Mouse (Mus musculus) midbrain, embryonic 10.5 days (tissue): ENCODE data around the gene Chad. TPM values are rescaled to one million over a fixed set of nuclear protein-coding genes. Genes with fewer than 3 reads are reported as not detected.

ENCODE experiments used
- DNase-seq: peaks from one replicate; pipeline ENCODE4 v3.0.0-alpha.2; 2017; ENCODE audit warnings: low spot score
- H3K27ac ChIP-seq: fragments of 300-500 bp; sonication (generic); replicated peaks from 2 replicates; pipeline ENCODE4 v1.5.1; 2016; ENCODE audit warnings: mild to moderate bottlenecking
- H3K27me3 ChIP-seq: fragments of 300-500 bp; sonication (generic); 2 replicates; pipeline ENCODE4 v1.6.1; 2016; ENCODE audit warnings: low read depth, mild to moderate bottlenecking; ENCODE audit not compliant: poor library complexity, severe bottlenecking
- H3K36me3 ChIP-seq: fragments of 300-500 bp; sonication (generic); 2 replicates; pipeline ENCODE4 v1.6.1; 2016; ENCODE audit warnings: mild to moderate bottlenecking, moderate library complexity
- H3K4me1 ChIP-seq: fragments of 300-500 bp; sonication (generic); 2 replicates; pipeline ENCODE4 v1.6.1; 2016
- H3K4me3 ChIP-seq: fragments of 300-500 bp; sonication (generic); 2 replicates; pipeline ENCODE4 v1.5.1; 2016; ENCODE audit warnings: mild to moderate bottlenecking, moderate library complexity
- H3K9me3 ChIP-seq: fragments of 300-500 bp; sonication (generic); replicated peaks from 2 replicates; pipeline ENCODE4 v1.6.1; 2016; ENCODE audit warnings: mild to moderate bottlenecking
- WGBS: fragments of 180-500 bp; shearing (Covaris S2); methylation state at CpG from one replicate; pipeline ENCODE4 v1.1.7; 2016; 5-methylcytosine and 5-hydroxymethylcytosine counted together
- polyA plus RNA-seq: library from polyadenylated mRNA; unstranded; fragments of >200 nt; fragmentation: Nextera tagmentation; extraction: Ambion mirVana; gene quantifications from 2 replicates; pipeline ENCODE4 v1.2.1, GENCODE M21; 2016

Gene Chad
- polyA plus RNA-seq, 1 experiment from 2014 or later: 0.39 TPM

GRCm38 (mm10) chr11:94547271-94547670, 17.6 kb upstream of the Chad start:
- no peak overlapping the region for H3K27ac ChIP-seq
- no peaks in the 10 kb centered on the region for H3K27me3 ChIP-seq
- H3K4me1 ChIP-seq: peaks cover 26% of the 10 kb centered on the region
- peaks cover 13% of the 10 kb centered on the region for H3K36me3 ChIP-seq
- H3K4me3 ChIP-seq: no peak overlapping the region
- no peak for DNase-seq
- H3K9me3 ChIP-seq: no peaks in the 10 kb centered on the region; the same call in 1 of the 2 replicates
- WGBS: 92% methylated on average over 6 of the region's 6 CpGs

- Histone ChIP-seq H3K4me1 (peaks cover 26% of the 10 kb centered on the region), H3K36me3 (peaks cover 3% of the 10 kb centered on the region; the same call in 1 of the 2 replicates), H3K27ac (peak overlapping the region; percentile 94), H3K4me3 (peak overlapping the region; percentile 69), H3K9me3 (no peaks in the 10 kb centered on the region; the same call in 1 of the 2 replicates), H3K27me3 (no peaks in the 10 kb centered on the region)
- peak; percentile 49 for DNase-seq
- WGBS: 15% methylated on average over 24 of the region's 24 CpGs
Observed at GRCm38 (mm10) chr11:94548041-94548784, 16.6 kb upstream of the Chad start.

- Histone ChIP-seq H3K9me3 (no peaks in the 10 kb centered on the region; the same call in 1 of the 2 replicates), H3K36me3 (no peaks in the 10 kb centered on the region), H3K27me3 (no peaks in the 10 kb centered on the region), H3K4me3 (peak within 1 kb of the TSS; percentile 69), H3K27ac (peak within 1 kb of the TSS; percentile 94), H3K4me1 (peaks cover 25% of the 10 kb centered on the region)
- peak; percentile 90 for DNase-seq
- WGBS: 5% methylated on average over 49 of the region's 49 CpGs
Observed at GRCm38 (mm10) chr11:94548888-94549690, 15.8 kb upstream of the Chad start, which contains the start of gene Rsad1. Rsad1 (minus strand) TSS chr11:94549255.

- 80% methylated on average over 10 of the region's 10 CpGs for WGBS
- Histone ChIP-seq H3K27me3 (no peaks in the 10 kb centered on the region), H3K4me1 (peaks cover 18% of the 10 kb centered on the region), H3K4me3 (peak overlapping the region; percentile 69; the same call in 1 of the 2 replicates), H3K27ac (no peak overlapping the region), H3K9me3 (no peaks in the 10 kb centered on the region; the same call in 1 of the 2 replicates), H3K36me3 (no peaks in the 10 kb centered on the region)
- no peak for DNase-seq
Observed at GRCm38 (mm10) chr11:94549691-94550441, 15.0 kb upstream of the Chad start.

- Histone ChIP-seq H3K9me3 (no peaks in the 10 kb centered on the region; the same call in 1 of the 2 replicates), H3K27ac (no peak overlapping the region), H3K4me3 (no peak overlapping the region), H3K36me3 (no peaks in the 10 kb centered on the region), H3K27me3 (no peaks in the 10 kb centered on the region), H3K4me1 (peaks cover 17% of the 10 kb centered on the region)
- 90% methylated on average over 5 of the region's 5 CpGs for WGBS
- DNase-seq: no peak
Observed at GRCm38 (mm10) chr11:94550442-94550744, 14.5 kb upstream of the Chad start.

- Histone ChIP-seq H3K4me1 (peaks cover 6% of the 10 kb centered on the region), H3K36me3 (peaks cover 12% of the 10 kb centered on the region), H3K4me3 (no peak overlapping the region), H3K9me3 (no peaks in the 10 kb centered on the region), H3K27ac (peak overlapping the region; percentile 74), H3K27me3 (peaks cover 7% of the 10 kb centered on the region)
- 79% methylated on average over 3 of the region's 3 CpGs for WGBS
- no peak for DNase-seq
Observed at GRCm38 (mm10) chr11:94558226-94558625, 6.6 kb upstream of the Chad start.

- WGBS: 94% methylated on average over 5 of the region's 5 CpGs
- no peak for DNase-seq
- peaks cover 13% of the 10 kb centered on the region for H3K36me3 ChIP-seq
- H3K27me3 ChIP-seq: peaks cover 51% of the 10 kb centered on the region
- H3K9me3 ChIP-seq: no peaks in the 10 kb centered on the region
- H3K4me1 ChIP-seq: peaks cover 21% of the 10 kb centered on the region
- H3K27ac ChIP-seq: no peak overlapping the region
- no peak overlapping the region for H3K4me3 ChIP-seq
Observed at GRCm38 (mm10) chr11:94563383-94563782, 1.5 kb upstream of the Chad start.

GRCm38 (mm10) chr11:94563821-94564220, 1.0 kb upstream of the Chad start:
- H3K4me1 ChIP-seq: peaks cover 21% of the 10 kb centered on the region
- DNase-seq: no peak
- H3K4me3 ChIP-seq: peak overlapping the region; percentile 42
- peak overlapping the region; percentile 67; the same call in 1 of the 2 replicates for H3K27ac ChIP-seq
- peaks cover 51% of the 10 kb centered on the region for H3K27me3 ChIP-seq
- H3K9me3 ChIP-seq: no peaks in the 10 kb centered on the region
- 53% methylated on average over 5 of the region's 5 CpGs for WGBS
- H3K36me3 ChIP-seq: peaks cover 13% of the 10 kb centered on the region

- DNase-seq: no peak
- Histone ChIP-seq H3K36me3 (peaks cover 14% of the 10 kb centered on the region), H3K27ac (no peak overlapping the region), H3K9me3 (no peaks in the 10 kb centered on the region), H3K4me3 (peak overlapping the region; percentile 42), H3K27me3 (peaks cover 51% of the 10 kb centered on the region), H3K4me1 (peaks cover 21% of the 10 kb centered on the region)
- WGBS: 9% methylated on average over 16 of the region's 16 CpGs
Observed at GRCm38 (mm10) chr11:94565151-94565479, 268 bp downstream of the Chad start.

GRCm38 (mm10) chr11:94566534-94566933, 1.7 kb downstream of the Chad start:
- H3K4me3 ChIP-seq: no peak overlapping the region
- WGBS: 79% methylated on average over 6 of the region's 6 CpGs
- no peak overlapping the region for H3K27ac ChIP-seq
- peaks cover 51% of the 10 kb centered on the region for H3K27me3 ChIP-seq
- H3K36me3 ChIP-seq: peaks cover 14% of the 10 kb centered on the region
- peaks cover 30% of the 10 kb centered on the region for H3K4me1 ChIP-seq
- H3K9me3 ChIP-seq: no peaks in the 10 kb centered on the region
- DNase-seq: no peak

GRCm38 (mm10) chr11:94567326-94567725, 2.5 kb downstream of the Chad start:
- no peak for DNase-seq
- H3K27me3 ChIP-seq: peaks cover 51% of the 10 kb centered on the region
- H3K4me1 ChIP-seq: peaks cover 30% of the 10 kb centered on the region
- no peaks in the 10 kb centered on the region for H3K9me3 ChIP-seq
- H3K4me3 ChIP-seq: no peak overlapping the region
- peaks cover 14% of the 10 kb centered on the region for H3K36me3 ChIP-seq
- H3K27ac ChIP-seq: no peak overlapping the region
- 96% methylated on average over 7 of the region's 7 CpGs for WGBS

GRCm38 (mm10) chr11:94570612-94571011, 5.8 kb downstream of the Chad start:
- Histone ChIP-seq H3K27ac (no peak overlapping the region), H3K9me3 (no peaks in the 10 kb centered on the region), H3K27me3 (peaks cover 20% of the 10 kb centered on the region), H3K4me1 (peaks cover 9% of the 10 kb centered on the region), H3K4me3 (no peak overlapping the region), H3K36me3 (peaks cover 14% of the 10 kb centered on the region)
- WGBS: 63% methylated on average over 9 of the region's 9 CpGs
- DNase-seq: no peak
